Mouse (Mus musculus) kidney, adult 2 months (tissue): Measurements from ENCODE around the gene Extl1.

Experiments
- CTCF ChIP-seq: fragments of 200-500 bp; conservative IDR thresholded peaks from 2 replicates; pipeline ENCODE4 v1.5.1; 2011; ENCODE audit warnings: low read depth, mild to moderate bottlenecking, control low read depth, low read length, moderate library complexity, mixed read lengths; ENCODE audit not compliant: insufficient read depth, insufficient read length
- POLR2A ChIP-seq: fragments of 200-500 bp; IDR thresholded peaks from one replicate; pipeline ENCODE4 v1.6.1; 2011; ENCODE audit warnings: low read depth, low read length, control low read depth

- TF ChIP-seq POLR2A = no peak
- TF ChIP-seq CTCF = no peak
These were observed 67.3 kb downstream of the Extl1 start for GRCm38 (mm10) chr4:134316390-134316789.
